Mouse (Mus musculus) heart, postnatal 0 days (tissue): ENCODE measurements around the gene Tbc1d24. TPM values are rescaled to one million over a fixed set of nuclear protein-coding genes. Genes with fewer than 3 reads are reported as not detected.

Experiments used
- ATAC-seq: fragments of 200-750 bp; cut with Nextera tagmentation; 2 replicates; pipeline ENCODE4 v1.8.0; 2017; ENCODE audit warnings: low read depth, moderate number of reproducible peaks, moderate library complexity; ENCODE audit not compliant: insufficient read depth
- DNase-seq: peaks from one replicate; pipeline ENCODE4 v3.0.0-alpha.2; 2016; ENCODE audit warnings: low spot score
- H3K27ac ChIP-seq: fragments of 300-500 bp; sonication (generic); 2 replicates; pipeline ENCODE4 v1.5.1; 2014; ENCODE audit warnings: low read depth, mild to moderate bottlenecking
- H3K27me3 ChIP-seq: fragments of 300-500 bp; sonication (generic); 2 replicates; pipeline ENCODE4 v1.6.1; 2014; ENCODE audit warnings: low read length, mixed read lengths; ENCODE audit not compliant: control insufficient read depth, insufficient read depth
- H3K36me3 ChIP-seq: fragments of 300-500 bp; sonication (generic); replicated peaks from 2 replicates; pipeline ENCODE4 v1.6.1; 2014; ENCODE audit warnings: low read length, mixed read lengths; ENCODE audit not compliant: control insufficient read depth, insufficient read depth
- H3K4me1 ChIP-seq: fragments of 300-500 bp; sonication (generic); 2 replicates; pipeline ENCODE4 v1.6.1; 2014; ENCODE audit warnings: antibody characterized with exemption; ENCODE audit not compliant: control insufficient read depth, insufficient read depth
- H3K4me2 ChIP-seq: fragments of 300-500 bp; sonication (generic); 2 replicates; pipeline ENCODE4 v1.6.1; 2014; ENCODE audit warnings: low read depth, mild to moderate bottlenecking, low read length, moderate library complexity
- H3K4me3 ChIP-seq: fragments of 300-500 bp; sonication (generic); 2 replicates; pipeline ENCODE4 v1.5.1; 2014; ENCODE audit warnings: low read depth, low read length
- H3K9ac ChIP-seq: fragments of 300-500 bp; sonication (generic); replicated peaks from 2 replicates; pipeline ENCODE4 v1.6.1; 2014; ENCODE audit warnings: low read depth, low read length, mixed read lengths
- H3K9me3 ChIP-seq: fragments of 300-500 bp; sonication (generic); replicated peaks from 2 replicates; pipeline ENCODE4 v1.6.1; 2016; ENCODE audit warnings: low read length; ENCODE audit not compliant: control insufficient read depth
- CTCF ChIP-seq: IDR thresholded peaks from 2 replicates; pipeline ENCODE4 v1.5.1; 2016; ENCODE audit warnings: antibody characterized with exemption, control low read depth, low read depth
- EP300 ChIP-seq: IDR thresholded peaks from 2 replicates; pipeline ENCODE4 v1.6.1; 2016; ENCODE audit warnings: antibody characterized with exemption, low read depth
- WGBS: fragments of 180-500 bp; shearing (Covaris S2); extraction: QIAGEN DNeasy Blood & Tissue Kit; methylation state at CpG from one replicate; pipeline ENCODE4 v1.1.7; 2014; 5-methylcytosine and 5-hydroxymethylcytosine counted together
- polyA plus RNA-seq: library from polyadenylated mRNA; unstranded; fragments of >200 nt; fragmentation: Nextera tagmentation; extraction: Ambion mirVana; gene quantifications from 2 replicates; pipeline ENCODE4 v1.2.1, GENCODE M21; 2015
- total RNA-seq: library from RNA; depleted of rRNA; stranded (reverse); fragments of >200 nt; gene quantifications from 2 replicates; pipeline ENCODE4 v1.2.3, GENCODE M21; 2014; ENCODE audit warnings: low replicate concordance; rRNA removed

The Tbc1d24 gene
- 9.1 and 19.3 TPM in 2 replicates for total RNA-seq
- 2.8 and 2.9 TPM in 2 replicates for polyA plus RNA-seq

DNA sequence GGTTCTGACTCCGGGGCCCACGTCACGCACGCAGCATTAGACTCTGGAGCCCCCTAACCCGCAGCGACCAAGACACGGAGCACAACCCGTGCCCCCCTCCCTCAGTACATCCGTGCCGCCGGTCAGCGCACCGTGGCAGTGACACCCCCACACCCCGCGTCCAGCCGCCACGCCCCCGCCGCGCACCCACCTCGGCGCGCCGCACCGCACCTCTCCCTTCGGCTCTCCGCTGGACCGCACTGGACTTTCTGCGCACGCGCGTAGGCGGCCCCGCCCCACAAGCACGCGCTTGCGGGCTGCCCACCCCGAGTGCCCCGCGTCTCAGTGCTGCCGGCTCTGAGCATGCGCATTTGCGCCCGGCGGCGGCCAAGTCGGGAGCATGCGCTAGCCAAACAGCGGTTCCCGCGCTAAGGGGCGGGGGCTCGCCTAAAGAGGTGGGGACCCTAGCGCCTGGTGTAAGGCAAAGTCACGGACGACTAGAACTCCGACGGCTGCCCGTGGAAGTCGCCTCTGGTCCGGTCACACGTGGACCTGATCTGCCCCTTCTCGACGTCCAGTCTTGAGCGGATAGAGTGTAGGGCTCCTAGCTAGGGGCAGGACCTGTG is at the start of gene Tbc1d24:
Tbc1d24 (minus strand) TSS at position 279 of the 605 bp plus-strand sequence.
- WGBS, result under 1% methylated on average over 65 of the region's 65 CpGs
- peak within 1 kb of the TSS; percentile 92 for H3K4me2 ChIP-seq
- TF ChIP-seq EP300, result no peak
- TF ChIP-seq CTCF, result no peak
- H3K27ac ChIP-seq, result peak within 1 kb of the TSS; percentile 11
- DNase-seq, result peak; percentile 76
- peaks cover 52% of the 10 kb centered on the region for H3K4me1 ChIP-seq
- peak within 1 kb of the TSS; percentile 45 for H3K9ac ChIP-seq
- peak within 1 kb of the TSS; percentile 70 for H3K4me3 ChIP-seq
- H3K27me3 ChIP-seq, result peaks cover 40% of the 10 kb centered on the region
- peak; percentile 79 for ATAC-seq
- no peaks in the 10 kb centered on the region for H3K9me3 ChIP-seq
- no peaks in the 10 kb centered on the region for H3K36me3 ChIP-seq

DNA sequence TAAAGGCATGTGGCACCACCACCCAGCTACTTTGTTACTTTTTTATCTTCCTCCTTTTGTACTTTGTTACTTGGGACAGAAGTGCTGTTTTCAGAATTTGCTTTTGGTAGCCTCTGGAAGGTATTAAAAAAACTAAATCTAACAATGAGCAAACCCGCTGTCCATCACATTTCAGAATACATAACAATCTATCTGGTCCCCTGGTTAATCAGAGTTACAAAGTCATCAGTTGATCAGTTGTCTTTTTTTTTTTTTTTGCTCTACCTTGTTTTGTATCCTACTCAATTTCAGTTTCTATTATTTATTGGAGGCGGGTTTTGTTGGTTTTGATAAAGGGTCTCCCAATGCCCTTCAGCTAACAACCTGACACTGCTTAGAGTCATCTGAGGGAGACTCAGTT is 47.0 kb upstream of the Tbc1d24 start:
- peaks cover 11% of the 10 kb centered on the region for H3K4me1 ChIP-seq
- no peak for DNase-seq
- no peak for ATAC-seq
- no peaks in the 10 kb centered on the region for H3K9me3 ChIP-seq
- no peak overlapping the region for H3K9ac ChIP-seq
- no peak overlapping the region for H3K27ac ChIP-seq
- H3K4me2 ChIP-seq, result no peak overlapping the region
- WGBS, result 92% methylated on average over 2 of the region's 2 CpGs
- TF ChIP-seq CTCF, result no peak
- no peak for TF ChIP-seq EP300
- H3K4me3 ChIP-seq, result no peak overlapping the region
- peaks cover 10% of the 10 kb centered on the region for H3K36me3 ChIP-seq
- H3K27me3 ChIP-seq, result no peaks in the 10 kb centered on the region

DNA sequence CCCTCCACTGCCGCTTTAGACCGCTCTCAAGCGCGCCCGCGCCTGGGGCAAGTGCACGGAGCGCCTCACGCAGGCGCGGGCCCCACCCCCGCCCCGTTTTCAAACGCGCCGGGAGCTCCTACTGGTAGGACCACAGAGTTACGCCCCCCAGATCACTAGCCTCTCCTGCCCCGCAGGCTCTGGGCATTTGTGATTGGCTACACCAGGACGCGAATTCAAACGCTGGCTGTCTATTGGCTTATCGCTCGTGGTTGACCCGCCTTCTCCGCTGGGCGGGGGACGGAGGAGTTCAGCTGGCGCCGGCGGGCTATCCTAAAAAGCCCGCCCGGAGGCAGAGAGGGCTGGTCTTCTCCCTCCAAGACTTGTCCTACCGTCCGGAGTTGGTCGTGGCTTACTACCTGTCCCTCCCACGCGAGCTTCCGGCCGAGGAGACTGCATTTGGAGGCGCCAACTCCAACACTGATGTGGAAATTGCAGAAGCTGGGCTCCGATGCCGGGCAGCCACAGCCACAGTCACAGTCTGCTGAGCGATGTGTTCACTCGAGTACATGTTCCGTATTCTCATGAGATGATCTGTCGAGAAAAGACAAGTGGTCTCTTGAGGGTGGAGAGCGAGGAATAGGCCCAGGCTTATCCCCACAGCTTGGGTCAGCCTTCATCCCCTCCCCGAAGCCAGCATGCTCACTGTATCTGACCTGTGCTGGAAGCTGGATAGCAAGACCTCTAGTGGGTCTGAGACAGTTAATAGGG is 46.1 kb upstream of the Tbc1d24 start, which contains the start of gene Ccnf:
Ccnf (minus strand) TSS at position 165 of the 750 bp plus-strand sequence.
- peaks cover 16% of the 10 kb centered on the region for H3K36me3 ChIP-seq
- H3K4me3 ChIP-seq, result peak within 1 kb of the TSS; percentile 88
- H3K9ac ChIP-seq, result peak within 1 kb of the TSS; percentile 76
- WGBS, result 1% methylated on average over 48 of the region's 48 CpGs
- DNase-seq (peak; percentile 99), ATAC-seq (peak; percentile 100)
- no peaks in the 10 kb centered on the region for H3K27me3 ChIP-seq
- H3K27ac ChIP-seq, result peak within 1 kb of the TSS; percentile 61
- no peaks in the 10 kb centered on the region for H3K9me3 ChIP-seq
- peak; percentile 31 for TF ChIP-seq CTCF
- TF ChIP-seq EP300, result no peak
- H3K4me2 ChIP-seq, result peak within 1 kb of the TSS; percentile 96
- H3K4me1 ChIP-seq, result peaks cover 11% of the 10 kb centered on the region

DNA sequence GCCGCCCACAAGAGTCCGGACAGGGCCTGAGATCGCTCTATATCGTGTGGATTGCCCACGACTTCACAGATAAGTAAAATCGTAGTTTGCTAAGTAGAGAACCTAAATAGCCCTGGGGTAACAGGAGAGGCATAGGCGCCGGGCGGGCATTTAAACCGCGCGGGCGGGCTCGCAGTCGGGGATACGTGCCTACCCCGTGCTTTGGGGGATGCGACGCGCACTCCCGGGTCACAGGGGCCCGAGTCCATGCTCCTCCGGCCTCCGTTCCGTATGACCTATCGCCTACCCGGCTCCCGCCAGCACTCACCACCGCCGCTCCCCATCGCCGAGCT is 45.6 kb upstream of the Tbc1d24 start:
- H3K36me3 ChIP-seq, result peaks cover 20% of the 10 kb centered on the region
- WGBS, result under 1% methylated on average over 32 of the region's 32 CpGs
- peak overlapping the region; percentile 76 for H3K9ac ChIP-seq
- peaks cover 11% of the 10 kb centered on the region for H3K4me1 ChIP-seq
- peak overlapping the region; percentile 96 for H3K4me2 ChIP-seq
- no peaks in the 10 kb centered on the region for H3K27me3 ChIP-seq
- peak overlapping the region; percentile 50; the same call in 1 of the 2 replicates for H3K27ac ChIP-seq
- no peak for TF ChIP-seq EP300
- no peak for TF ChIP-seq CTCF
- ATAC-seq (no peak), DNase-seq (no peak)
- H3K4me3 ChIP-seq, result peak overlapping the region; percentile 88
- no peaks in the 10 kb centered on the region for H3K9me3 ChIP-seq

DNA sequence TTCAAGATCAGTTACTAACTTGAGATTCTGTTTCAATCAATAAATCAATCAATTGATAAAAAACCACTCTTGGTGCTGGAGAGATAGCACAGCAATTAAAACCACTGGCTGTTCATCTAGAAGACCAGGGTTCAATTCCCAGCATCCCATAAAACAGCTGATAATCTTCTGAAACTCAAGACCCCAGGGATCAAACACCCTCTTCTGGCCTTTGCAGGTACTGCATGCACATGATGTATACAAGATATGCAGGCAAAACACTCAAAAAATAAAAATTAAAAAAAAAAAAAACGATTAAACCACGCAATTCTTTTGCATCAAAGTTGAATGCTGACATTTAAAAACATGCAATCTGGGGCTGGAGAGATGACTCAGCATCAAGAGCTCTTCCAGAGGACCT is 43.3 kb upstream of the Tbc1d24 start:
- ATAC-seq (no peak), DNase-seq (no peak)
- Histone ChIP-seq H3K9ac (no peak overlapping the region), H3K4me1 (peaks cover 11% of the 10 kb centered on the region), H3K4me2 (no peak overlapping the region), H3K27ac (no peak overlapping the region), H3K9me3 (0 out of 2 replicates have a peak, but pooled peaks cover 8% of the 10 kb centered on the region), H3K4me3 (no peak overlapping the region), H3K36me3 (peaks cover 38% of the 10 kb centered on the region), H3K27me3 (no peaks in the 10 kb centered on the region)
- TF ChIP-seq EP300 (no peak), CTCF (no peak)
- 98% methylated on average over 2 of the region's 2 CpGs for WGBS
